Mouse (Mus musculus) forebrain, embryonic 15.5 days (tissue): ENCODE measurements at regions not wholly inside any gene's neighbourhood (a gene's known extent, or its start where the extent isn't known, plus 50 kb on each side); places are given as distances from the start of the nearest gene placed in this dataset.

Experiments used
- ATAC-seq: fragments of 200-750 bp; cut with Nextera tagmentation; replicated peaks from 2 replicates; pipeline ENCODE4 v1.8.0; 2017; ENCODE audit warnings: mild to moderate bottlenecking, moderate TSS enrichment, moderate library complexity
- H3K27ac ChIP-seq: fragments of 300-500 bp; sonication (generic); replicated peaks from 2 replicates; pipeline ENCODE4 v1.5.1; 2015; ENCODE audit warnings: mild to moderate bottlenecking, inconsistent platforms
- H3K27me3 ChIP-seq: fragments of 300-500 bp; sonication (generic); 2 replicates; pipeline ENCODE4 v1.6.1; 2015; ENCODE audit warnings: inconsistent platforms
- H3K36me3 ChIP-seq: fragments of 300-500 bp; sonication (generic); 2 replicates; pipeline ENCODE4 v1.6.1; 2015; ENCODE audit warnings: mild to moderate bottlenecking, inconsistent platforms
- H3K4me1 ChIP-seq: fragments of 300-500 bp; sonication (generic); 2 replicates; pipeline ENCODE4 v1.6.1; 2015; ENCODE audit warnings: inconsistent platforms
- H3K4me2 ChIP-seq: fragments of 300-500 bp; sonication (generic); replicated peaks from 2 replicates; pipeline ENCODE4 v1.6.1; 2015; ENCODE audit warnings: mild to moderate bottlenecking, inconsistent platforms
- H3K4me3 ChIP-seq: fragments of 300-500 bp; sonication (generic); 2 replicates; pipeline ENCODE4 v1.5.1; 2015; ENCODE audit warnings: mild to moderate bottlenecking, inconsistent platforms
- H3K9ac ChIP-seq: fragments of 300-500 bp; sonication (generic); replicated peaks from 2 replicates; pipeline ENCODE4 v1.6.1; 2015; ENCODE audit warnings: mild to moderate bottlenecking, inconsistent platforms
- H3K9me3 ChIP-seq: fragments of 300-500 bp; sonication (generic); 2 replicates; pipeline ENCODE4 v1.6.1; 2016; ENCODE audit warnings: inconsistent platforms
- WGBS: fragments of 180-500 bp; shearing (Covaris S2); methylation state at CpG from one replicate; pipeline ENCODE4 v1.1.7; 2015; ENCODE audit warnings: mixed read lengths; 5-methylcytosine and 5-hydroxymethylcytosine counted together

GRCm38 (mm10) chr15:36933581-36933991 is 74.0 kb downstream of the Zfp706 start:
- Histone ChIP-seq H3K27ac (no peak overlapping the region), H3K36me3 (no peaks in the 10 kb centered on the region), H3K4me3 (no peak overlapping the region), H3K4me1 (peaks cover 9% of the 10 kb centered on the region), H3K4me2 (no peak overlapping the region), H3K9me3 (no peaks in the 10 kb centered on the region), H3K9ac (no peak overlapping the region), H3K27me3 (no peaks in the 10 kb centered on the region)
- WGBS = 86% methylated on average over 2 of the region's 2 CpGs
- no peak for ATAC-seq

- no peak for ATAC-seq
- Histone ChIP-seq H3K27me3 (no peaks in the 10 kb centered on the region), H3K4me3 (no peak overlapping the region), H3K4me2 (no peak overlapping the region), H3K27ac (no peak overlapping the region), H3K4me1 (no peaks in the 10 kb centered on the region), H3K9me3 (no peaks in the 10 kb centered on the region), H3K36me3 (no peaks in the 10 kb centered on the region), H3K9ac (no peak overlapping the region)
- 79% methylated on average over 2 of the region's 2 CpGs for WGBS
Observed at GRCm38 (mm10) chr15:36931460-36931859, 76.1 kb downstream of the Zfp706 start.

GRCm38 (mm10) chr15:36930433-36930832 is 77.1 kb downstream of the Zfp706 start:
- no peak overlapping the region for H3K27ac ChIP-seq
- H3K4me1 ChIP-seq = no peaks in the 10 kb centered on the region
- WGBS = 80% methylated on average over 6 of the region's 6 CpGs
- H3K36me3 ChIP-seq = no peaks in the 10 kb centered on the region
- H3K9ac ChIP-seq = no peak overlapping the region
- no peak overlapping the region for H3K4me2 ChIP-seq
- no peaks in the 10 kb centered on the region for H3K9me3 ChIP-seq
- no peak overlapping the region for H3K4me3 ChIP-seq
- no peak for ATAC-seq
- H3K27me3 ChIP-seq = no peaks in the 10 kb centered on the region

- Histone ChIP-seq H3K4me2 (no peak overlapping the region), H3K27me3 (no peaks in the 10 kb centered on the region), H3K9me3 (no peaks in the 10 kb centered on the region), H3K27ac (no peak overlapping the region), H3K4me1 (no peaks in the 10 kb centered on the region), H3K4me3 (no peak overlapping the region), H3K36me3 (no peaks in the 10 kb centered on the region), H3K9ac (no peak overlapping the region)
- 82% methylated on average over 2 of the region's 2 CpGs for WGBS
- no peak for ATAC-seq
Observed at GRCm38 (mm10) chr15:36929786-36930185, 77.8 kb downstream of the Zfp706 start.

GRCm38 (mm10) chr15:36929088-36929487 is 78.5 kb downstream of the Zfp706 start:
- no peak overlapping the region for H3K4me3 ChIP-seq
- H3K27ac ChIP-seq = no peak overlapping the region
- no peak for ATAC-seq
- H3K27me3 ChIP-seq = no peaks in the 10 kb centered on the region
- H3K9me3 ChIP-seq = no peaks in the 10 kb centered on the region
- H3K4me2 ChIP-seq = no peak overlapping the region
- H3K4me1 ChIP-seq = no peaks in the 10 kb centered on the region
- no peaks in the 10 kb centered on the region for H3K36me3 ChIP-seq
- WGBS = 88% methylated on average over 3 of the region's 3 CpGs
- no peak overlapping the region for H3K9ac ChIP-seq

- WGBS = 95% methylated on average over 4 of the region's 4 CpGs
- no peaks in the 10 kb centered on the region for H3K9me3 ChIP-seq
- H3K9ac ChIP-seq = no peak overlapping the region
- no peak for ATAC-seq
- H3K4me1 ChIP-seq = no peaks in the 10 kb centered on the region
- H3K27ac ChIP-seq = no peak overlapping the region
- H3K4me3 ChIP-seq = no peak overlapping the region
- no peak overlapping the region for H3K4me2 ChIP-seq
- H3K27me3 ChIP-seq = no peaks in the 10 kb centered on the region
- H3K36me3 ChIP-seq = no peaks in the 10 kb centered on the region
Observed at GRCm38 (mm10) chr15:36928678-36929077, 78.9 kb downstream of the Zfp706 start.

GRCm38 (mm10) chr15:36927436-36927835 is 80.1 kb downstream of the Zfp706 start:
- whole genome bisulfite sequencing = 76% methylated on average over 5 of the region's 5 CpGs
- no peak for ATAC-seq

GRCm38 (mm10) chr15:36924171-36924570 is 83.4 kb downstream of the Zfp706 start:
- no peak overlapping the region for H3K4me3 ChIP-seq
- H3K9ac ChIP-seq = no peak overlapping the region
- no peaks in the 10 kb centered on the region for H3K27me3 ChIP-seq
- no peak for ATAC-seq
- H3K4me1 ChIP-seq = no peaks in the 10 kb centered on the region
- H3K27ac ChIP-seq = no peak overlapping the region
- no peak overlapping the region for H3K4me2 ChIP-seq
- H3K36me3 ChIP-seq = no peaks in the 10 kb centered on the region
- WGBS = 82% methylated on average over 6 of the region's 6 CpGs
- no peaks in the 10 kb centered on the region for H3K9me3 ChIP-seq

More at GRCm38 (mm10) chr15:36927436-36927835, 80.1 kb downstream of the Zfp706 start:
- H3K27ac ChIP-seq = no peak overlapping the region
- no peak overlapping the region for H3K9ac ChIP-seq
- H3K4me1 ChIP-seq = no peaks in the 10 kb centered on the region
- H3K9me3 ChIP-seq = no peaks in the 10 kb centered on the region
- H3K4me3 ChIP-seq = no peak overlapping the region
- H3K4me2 ChIP-seq = no peak overlapping the region
- no peaks in the 10 kb centered on the region for H3K36me3 ChIP-seq
- H3K27me3 ChIP-seq = no peaks in the 10 kb centered on the region

GRCm38 (mm10) chr15:36921384-36921783 is 86.2 kb downstream of the Zfp706 start:
- Histone ChIP-seq H3K9ac (no peak overlapping the region), H3K36me3 (no peaks in the 10 kb centered on the region), H3K4me1 (no peaks in the 10 kb centered on the region), H3K4me3 (no peak overlapping the region), H3K4me2 (no peak overlapping the region), H3K27me3 (no peaks in the 10 kb centered on the region), H3K27ac (no peak overlapping the region), H3K9me3 (no peaks in the 10 kb centered on the region)
- no peak for ATAC-seq
- WGBS = 26% methylated on average over 3 of the region's 3 CpGs

GRCm38 (mm10) chr15:36920886-36921285 is 86.7 kb downstream of the Zfp706 start:
- Histone ChIP-seq H3K4me1 (no peaks in the 10 kb centered on the region), H3K4me3 (no peak overlapping the region), H3K9ac (no peak overlapping the region), H3K27ac (no peak overlapping the region), H3K36me3 (no peaks in the 10 kb centered on the region), H3K9me3 (no peaks in the 10 kb centered on the region), H3K27me3 (no peaks in the 10 kb centered on the region), H3K4me2 (no peak overlapping the region)
- no peak for ATAC-seq

- H3K4me2 ChIP-seq = no peak overlapping the region
- ATAC-seq = no peak
- H3K27me3 ChIP-seq = no peaks in the 10 kb centered on the region
- no peak overlapping the region for H3K4me3 ChIP-seq
- H3K9ac ChIP-seq = no peak overlapping the region
- no peaks in the 10 kb centered on the region for H3K9me3 ChIP-seq
- no peaks in the 10 kb centered on the region for H3K36me3 ChIP-seq
- no peak overlapping the region for H3K27ac ChIP-seq
- 94% methylated on average over 5 of the region's 5 CpGs for WGBS
- H3K4me1 ChIP-seq = no peaks in the 10 kb centered on the region
Observed at GRCm38 (mm10) chr15:36919704-36920103, 87.9 kb downstream of the Zfp706 start.

GRCm38 (mm10) chr15:36919209-36919608 is 88.4 kb downstream of the Zfp706 start:
- 92% methylated on average over 4 of the region's 4 CpGs for WGBS
- ATAC-seq = no peak
- Histone ChIP-seq H3K27me3 (no peaks in the 10 kb centered on the region), H3K36me3 (no peaks in the 10 kb centered on the region), H3K9me3 (no peaks in the 10 kb centered on the region), H3K4me1 (no peaks in the 10 kb centered on the region), H3K4me3 (no peak overlapping the region), H3K9ac (no peak overlapping the region), H3K4me2 (no peak overlapping the region), H3K27ac (no peak overlapping the region)

- ATAC-seq = no peak
- H3K4me2 ChIP-seq = no peak overlapping the region
- H3K9ac ChIP-seq = no peak overlapping the region
- no peak overlapping the region for H3K4me3 ChIP-seq
- no peaks in the 10 kb centered on the region for H3K36me3 ChIP-seq
- no peak overlapping the region for H3K27ac ChIP-seq
- H3K27me3 ChIP-seq = no peaks in the 10 kb centered on the region
- H3K9me3 ChIP-seq = no peaks in the 10 kb centered on the region
- WGBS = 77% methylated on average over 4 of the region's 4 CpGs
- H3K4me1 ChIP-seq = no peaks in the 10 kb centered on the region
Observed at GRCm38 (mm10) chr15:36916998-36917397, 90.6 kb downstream of the Zfp706 start.
